Mouse (Mus musculus) lung, postnatal 4 days (tissue): ENCODE results near the gene Slc25a36.

ENCODE experiments used
- DNase-seq, 2 experiments: peaks; one replicate each; pipeline ENCODE4 v3.0.0; 2021

The Slc25a36 gene

GRCm38 (mm10) chr9:97036656-97037055 lies 74.3 kb downstream of the Slc25a36 start:
- DNase-seq = no peak

- DNase-seq = no peak
These were observed 83.6 kb downstream of the Slc25a36 start for GRCm38 (mm10) chr9:97027361-97027760.

GRCm38 (mm10) chr9:97026006-97026405 lies 85.0 kb downstream of the Slc25a36 start:
- DNase-seq = no peak
